Mouse (Mus musculus) cerebellum, adult 2 months (tissue): ENCODE measurements around the gene Kcna7.

Experiments used
- CTCF ChIP-seq: fragments of 200-500 bp; IDR thresholded peaks from 2 replicates; pipeline ENCODE4 v1.5.1; 2011; ENCODE audit warnings: low read depth, mild to moderate bottlenecking, control low read depth, low read length, moderate library complexity, borderline replicate concordance; ENCODE audit not compliant: insufficient read depth
- POLR2A ChIP-seq: fragments of 200-500 bp; IDR thresholded peaks from 2 replicates; pipeline ENCODE4 v1.6.1; 2011; ENCODE audit warnings: low read length, control low read depth, borderline replicate concordance; ENCODE audit not compliant: insufficient read depth

GRCm38 (mm10) chr7:45369022-45369745, 36.3 kb upstream of the Kcna7 start:
- TF ChIP-seq POLR2A = no peak
- TF ChIP-seq CTCF = no peak
